Mouse (Mus musculus) intestine, embryonic 16.5 days (tissue): ENCODE data around the gene Asgr1. TPM values are rescaled to one million over a fixed set of nuclear protein-coding genes. Genes with fewer than 3 reads are reported as not detected.
A peak's percentile ranks its signal among the peaks of the same experiment; 100 is the strongest.
"Not testable (repeated sequence)": the region's sequence is repeated elsewhere in the genome, so short reads cannot be mapped to it uniquely, and the experiment has no call there.

Experiments
- ATAC-seq: fragments of 200-750 bp; cut with Nextera tagmentation; 2 replicates; pipeline ENCODE4 v1.8.0; 2017; ENCODE audit warnings: moderate TSS enrichment, moderate library complexity
- H3K27ac ChIP-seq: fragments of 300-500 bp; sonication (generic); 2 replicates; pipeline ENCODE4 v1.5.1; 2014; ENCODE audit warnings: mild to moderate bottlenecking, low read length
- H3K27me3 ChIP-seq: fragments of 300-500 bp; sonication (generic); replicated peaks from 2 replicates; pipeline ENCODE4 v1.6.1; 2014; ENCODE audit warnings: low read length, control low read depth, mixed read lengths; ENCODE audit not compliant: control insufficient read depth, insufficient read depth
- H3K36me3 ChIP-seq: fragments of 300-500 bp; sonication (generic); 2 replicates; pipeline ENCODE4 v1.6.1; 2014; ENCODE audit warnings: low read length, control low read depth; ENCODE audit not compliant: control insufficient read depth, insufficient read depth
- H3K4me1 ChIP-seq: fragments of 300-500 bp; sonication (generic); 2 replicates; pipeline ENCODE4 v1.6.1; 2014; ENCODE audit warnings: low read length, control low read depth, mixed read lengths; ENCODE audit not compliant: control insufficient read depth, insufficient read depth
- H3K4me2 ChIP-seq: fragments of 300-500 bp; sonication (generic); 2 replicates; pipeline ENCODE4 v1.6.1; 2014; ENCODE audit warnings: low read depth, low read length, control low read depth
- H3K4me3 ChIP-seq: fragments of 300-500 bp; sonication (generic); 2 replicates; pipeline ENCODE4 v1.5.1; 2014; ENCODE audit warnings: mild to moderate bottlenecking, low read length
- H3K9ac ChIP-seq: fragments of 300-500 bp; sonication (generic); 2 replicates; pipeline ENCODE4 v1.6.1; 2014; ENCODE audit warnings: low read depth, low read length
- H3K9me3 ChIP-seq: fragments of 300-500 bp; sonication (generic); 2 replicates; pipeline ENCODE4 v1.6.1; 2016; ENCODE audit warnings: low read length, control low read depth; ENCODE audit not compliant: control insufficient read depth
- WGBS: fragments of 180-500 bp; shearing (Covaris S2); extraction: QIAGEN DNeasy Blood & Tissue Kit; methylation state at CpG from one replicate; pipeline ENCODE4 v1.1.7; 2014; 5-methylcytosine and 5-hydroxymethylcytosine counted together
- polyA plus RNA-seq: library from polyadenylated mRNA; unstranded; fragments of >200 nt; fragmentation: Nextera tagmentation; extraction: Ambion mirVana; gene quantifications from 2 replicates; pipeline ENCODE4 v1.2.1, GENCODE M21; 2015

The Asgr1 gene
- polyA plus RNA-seq, 1 experiment from 2014 or later: 0.17 TPM

DNA sequence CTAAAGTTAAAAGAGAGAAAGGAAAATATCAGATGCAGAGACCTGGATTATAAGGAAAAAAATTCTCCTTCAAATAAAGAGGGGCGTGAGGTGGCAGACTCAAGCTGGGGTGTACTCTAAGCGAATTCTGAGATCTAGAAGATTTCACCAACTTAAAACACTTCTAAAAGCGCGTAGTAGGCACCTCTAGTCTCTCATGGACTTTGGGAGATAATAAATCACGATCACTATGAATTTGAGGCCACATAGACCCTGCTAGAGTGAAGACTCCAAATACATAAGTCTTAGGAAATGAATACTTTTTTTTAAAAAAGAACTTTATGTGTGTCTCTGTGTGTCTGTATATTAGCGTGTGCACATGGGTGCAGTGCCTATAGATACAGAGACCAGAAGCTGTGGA is 38.2 kb upstream of the Asgr1 start:
- 64% methylated on average over 6 of the region's 6 CpGs for WGBS

DNA sequence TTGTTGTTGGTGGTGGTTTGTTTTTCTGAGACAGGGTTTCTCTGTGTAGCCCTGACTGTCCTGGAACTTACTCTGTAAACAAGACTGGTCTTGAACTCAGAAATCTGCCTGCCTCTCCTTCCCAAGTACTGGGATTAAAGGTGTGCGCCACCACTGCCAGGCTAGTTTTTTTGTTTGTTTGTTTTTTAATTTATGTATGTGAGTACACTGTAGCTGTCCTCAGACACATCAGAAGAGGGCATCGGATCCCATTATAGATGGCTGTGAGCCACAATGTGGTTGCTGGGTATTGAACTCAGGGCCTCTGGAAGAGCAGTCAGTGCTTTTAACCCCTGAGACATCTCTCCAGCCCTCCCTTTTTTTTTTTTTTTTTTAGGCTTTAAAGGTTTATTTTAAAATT is 37.7 kb upstream of the Asgr1 start:
- Histone ChIP-seq H3K4me1 (peaks cover 35% of the 10 kb centered on the region), H3K36me3 (peaks cover 16% of the 10 kb centered on the region; the same call in 1 of the 2 replicates)
- WGBS: 80% methylated on average over 2 of the region's 2 CpGs
- not testable (repeated sequence) for H3K4me2 ChIP-seq, H3K27me3 ChIP-seq, ATAC-seq, H3K4me3 ChIP-seq, H3K27ac ChIP-seq, H3K9me3 ChIP-seq, H3K9ac ChIP-seq

More for the DNA sequence above, 38.2 kb upstream of the Asgr1 start:
- Histone ChIP-seq H3K9me3 (no peaks in the 10 kb centered on the region), H3K4me3 (peak overlapping the region; percentile 70; the same call in 1 of the 2 replicates), H3K9ac (peak overlapping the region; percentile 84), H3K27ac (no peak overlapping the region), H3K4me1 (peaks cover 35% of the 10 kb centered on the region), H3K36me3 (peaks cover 20% of the 10 kb centered on the region), H3K4me2 (peak overlapping the region; percentile 55), H3K27me3 (no peaks in the 10 kb centered on the region)
- no peak for ATAC-seq

DNA sequence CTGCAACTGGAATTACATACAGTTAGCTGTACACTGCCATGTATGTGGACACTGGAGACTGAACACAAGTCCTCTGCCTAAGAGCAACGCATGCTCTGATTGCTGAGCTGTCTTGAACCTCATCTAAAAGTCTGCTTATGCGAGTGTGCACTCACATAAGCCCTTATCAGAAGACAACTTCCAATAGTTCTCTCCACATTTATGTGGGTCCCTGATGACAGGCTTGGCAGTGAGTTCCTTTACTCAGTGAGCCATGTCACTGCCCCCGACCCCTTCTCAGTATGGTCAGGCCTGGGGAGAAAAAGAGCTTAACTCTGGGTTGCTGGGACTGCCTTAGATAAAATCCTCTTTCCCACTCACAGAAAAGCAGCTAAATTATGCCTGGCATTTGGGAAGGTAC is 37.2 kb upstream of the Asgr1 start, which contains the start of gene Dlg4:
Gene Dlg4 (plus strand): TSS at position 274 of the 400 bp plus-strand sequence.
- Histone ChIP-seq H3K4me1 (peaks cover 35% of the 10 kb centered on the region), H3K9ac (peak within 1 kb of the TSS; percentile 74; the same call in 1 of the 2 replicates)
- WGBS: 68% methylated on average over 3 of the region's 3 CpGs

DNA sequence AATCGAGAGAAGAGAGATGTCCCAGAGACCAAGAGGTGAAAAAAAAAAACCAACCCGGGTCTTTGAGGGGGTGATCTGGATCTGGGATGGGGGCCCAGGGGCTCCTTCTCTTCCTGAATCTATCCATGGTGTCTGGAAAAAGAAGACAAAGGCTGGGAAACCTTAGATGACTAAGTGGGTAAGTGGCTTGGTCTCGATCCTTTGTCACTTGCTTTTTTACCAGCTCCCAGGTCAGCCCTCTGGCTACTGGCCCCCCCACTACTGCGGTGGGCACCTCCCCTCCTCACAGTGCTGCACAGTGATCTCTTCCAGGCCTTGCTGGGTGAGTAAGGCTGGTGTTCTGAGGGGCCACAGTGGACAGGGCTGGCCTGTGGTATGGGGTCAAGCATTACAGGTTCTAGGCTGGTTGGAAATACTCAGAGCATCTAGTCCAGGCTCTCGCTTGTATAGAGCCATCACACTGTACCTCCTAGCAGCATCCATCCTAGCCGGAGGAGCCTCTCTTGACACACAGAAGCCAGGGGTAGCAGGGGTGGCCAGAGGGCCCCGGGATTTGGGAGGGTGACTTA is 36.6 kb upstream of the Asgr1 start:
- Histone ChIP-seq H3K4me2 (peak overlapping the region; percentile 70; the same call in 1 of the 2 replicates), H3K9me3 (no peaks in the 10 kb centered on the region), H3K4me1 (peaks cover 35% of the 10 kb centered on the region), H3K27ac (peak overlapping the region; percentile 49; the same call in 1 of the 2 replicates), H3K4me3 (no peak overlapping the region), H3K9ac (peak overlapping the region; percentile 74; the same call in 1 of the 2 replicates), H3K36me3 (peaks cover 6% of the 10 kb centered on the region; the same call in 1 of the 2 replicates), H3K27me3 (no peaks in the 10 kb centered on the region)
- ATAC-seq: no peak
- WGBS: 47% methylated on average over 7 of the region's 7 CpGs

More for the DNA sequence above, 37.2 kb upstream of the Asgr1 start, which contains the start of gene Dlg4:
- peak within 1 kb of the TSS; percentile 70; the same call in 1 of the 2 replicates for H3K4me2 ChIP-seq
- peaks cover 11% of the 10 kb centered on the region; the same call in 1 of the 2 replicates for H3K36me3 ChIP-seq
- no peaks in the 10 kb centered on the region for H3K9me3 ChIP-seq
- H3K27ac ChIP-seq: peak within 1 kb of the TSS; percentile 49
- no peak for ATAC-seq
- no peaks in the 10 kb centered on the region for H3K27me3 ChIP-seq
- no peak within 1 kb of the TSS for H3K4me3 ChIP-seq

DNA sequence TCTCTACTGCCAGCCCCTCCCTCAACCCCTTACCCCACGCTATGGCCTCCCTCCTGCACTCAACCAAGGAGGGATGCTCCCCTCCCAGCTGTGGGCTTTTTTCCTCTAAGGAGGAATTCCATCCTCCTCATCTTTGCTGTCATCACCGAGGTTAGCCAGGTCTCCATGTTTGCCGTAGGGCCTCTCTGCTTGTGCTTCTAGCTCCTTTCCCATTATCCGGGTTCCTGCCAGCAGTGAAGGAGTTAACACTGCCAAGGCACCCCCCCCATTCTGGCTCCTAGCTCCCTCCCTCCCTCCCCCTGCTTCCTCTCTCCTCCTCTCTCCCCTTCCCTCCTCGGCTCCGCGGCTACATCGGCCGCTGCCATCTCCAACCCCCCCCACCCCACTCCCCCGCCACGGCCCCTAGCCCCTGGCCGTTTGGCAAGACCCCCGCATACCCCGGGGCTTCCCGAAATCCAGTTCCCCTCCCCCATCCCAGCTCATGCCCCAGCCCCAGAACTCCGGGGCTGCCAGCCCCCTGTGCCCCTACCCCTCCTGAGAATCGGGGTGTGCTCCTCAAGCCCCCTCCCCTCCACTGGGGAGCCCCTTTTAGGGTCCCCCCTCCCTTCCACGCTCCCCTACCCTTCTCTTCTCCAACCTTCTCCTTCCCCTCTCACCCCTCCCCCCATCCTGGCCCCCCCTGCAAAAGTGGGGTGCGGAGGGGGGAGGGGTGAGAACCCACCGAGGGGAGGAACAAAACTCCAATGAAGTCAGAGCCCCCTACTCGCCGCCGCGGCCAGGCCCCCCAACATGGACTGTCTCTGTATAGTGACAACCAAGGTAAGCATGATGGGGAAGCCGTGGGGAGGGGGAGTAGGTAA is 35.5 kb upstream of the Asgr1 start:
- H3K4me1 ChIP-seq: peaks cover 36% of the 10 kb centered on the region
- 2% methylated on average over 23 of the region's 25 CpGs for WGBS
- peak overlapping the region; percentile 74 for H3K9ac ChIP-seq
- H3K27me3 ChIP-seq: no peaks in the 10 kb centered on the region
- H3K4me2 ChIP-seq: peak overlapping the region; percentile 70
- H3K27ac ChIP-seq: peak overlapping the region; percentile 78
- no peaks in the 10 kb centered on the region for H3K9me3 ChIP-seq
- H3K36me3 ChIP-seq: no peaks in the 10 kb centered on the region; the same call in 1 of the 2 replicates
- no peak for ATAC-seq
- H3K4me3 ChIP-seq: peak overlapping the region; percentile 61

DNA sequence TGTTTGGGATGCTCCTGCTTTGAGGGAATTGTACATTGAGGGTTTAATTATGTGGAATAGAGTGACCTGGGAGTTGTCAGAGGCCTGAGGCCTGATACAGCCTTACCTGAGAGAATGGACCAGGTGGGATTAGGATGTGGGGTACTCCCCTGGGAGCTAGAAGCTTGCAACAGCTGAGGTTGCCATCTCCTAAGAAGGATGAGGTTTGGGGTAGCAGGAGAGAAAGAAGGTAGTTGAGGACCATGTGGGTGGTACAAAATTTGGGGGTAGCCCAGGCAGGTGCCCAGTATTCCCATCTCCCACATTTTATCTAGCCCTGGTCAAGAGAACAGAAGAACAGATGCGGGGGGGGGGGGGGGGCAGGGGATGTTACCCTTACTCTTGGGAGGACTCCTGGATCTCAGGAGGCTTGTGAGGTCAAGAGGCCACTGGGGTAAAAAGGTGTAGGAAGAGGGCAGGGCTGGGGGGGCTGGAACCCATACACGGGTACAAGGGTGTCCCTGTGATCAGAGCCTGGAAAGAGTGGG is 34.3 kb upstream of the Asgr1 start:
- H3K9ac ChIP-seq: peak overlapping the region; percentile 74
- no peak for ATAC-seq
- WGBS: 7% methylated on average over 1 of the region's 2 CpGs
- 0 out of 2 replicates have a peak, but pooled peaks cover 2% of the 10 kb centered on the region for H3K27me3 ChIP-seq
- H3K36me3 ChIP-seq: no peaks in the 10 kb centered on the region
- peak overlapping the region; percentile 61 for H3K4me3 ChIP-seq
- peak overlapping the region; percentile 70 for H3K4me2 ChIP-seq
- no peaks in the 10 kb centered on the region for H3K9me3 ChIP-seq
- H3K27ac ChIP-seq: peak overlapping the region; percentile 45
- H3K4me1 ChIP-seq: peaks cover 35% of the 10 kb centered on the region

DNA sequence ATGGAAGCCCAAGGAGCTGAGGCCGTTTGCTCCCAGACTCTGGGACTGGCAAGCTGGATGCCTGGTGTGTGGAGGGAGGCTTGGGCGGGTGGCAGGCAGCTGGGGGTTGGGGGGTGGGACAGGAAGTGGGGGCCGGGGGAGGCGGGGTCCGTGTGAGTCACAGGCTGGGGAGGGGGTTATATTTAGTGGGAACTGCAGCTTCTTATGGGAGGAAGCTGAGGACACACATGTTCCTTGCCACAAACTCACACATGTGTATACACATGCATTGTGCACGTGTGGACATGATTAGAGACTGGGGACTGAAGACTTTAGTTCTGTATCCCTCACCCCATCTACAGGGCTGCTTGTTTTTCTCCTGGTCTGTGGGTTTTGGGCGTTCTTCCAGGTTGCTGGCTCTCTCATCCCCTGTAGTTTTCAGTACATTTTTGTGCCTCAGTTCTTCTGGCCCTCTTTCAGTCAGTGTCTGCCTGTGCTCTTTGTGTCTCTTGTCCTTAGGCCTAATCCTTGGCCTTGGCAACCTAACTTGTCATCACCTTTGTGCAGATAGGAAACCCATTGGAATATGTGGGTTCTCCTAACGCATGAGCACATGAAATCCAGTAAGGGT is 33.8 kb upstream of the Asgr1 start:
- peak overlapping the region; percentile 3; the same call in 1 of the 2 replicates for H3K9ac ChIP-seq
- H3K4me2 ChIP-seq: peak overlapping the region; percentile 70
- H3K36me3 ChIP-seq: no peaks in the 10 kb centered on the region
- H3K4me1 ChIP-seq: peaks cover 33% of the 10 kb centered on the region
- ATAC-seq: no peak
- WGBS: 24% methylated on average over 8 of the region's 8 CpGs
- 0 out of 2 replicates have a peak, but pooled peaks cover 2% of the 10 kb centered on the region for H3K27me3 ChIP-seq
- no peaks in the 10 kb centered on the region for H3K9me3 ChIP-seq
- H3K4me3 ChIP-seq: peak overlapping the region; percentile 61
- peak overlapping the region; percentile 45 for H3K27ac ChIP-seq

DNA sequence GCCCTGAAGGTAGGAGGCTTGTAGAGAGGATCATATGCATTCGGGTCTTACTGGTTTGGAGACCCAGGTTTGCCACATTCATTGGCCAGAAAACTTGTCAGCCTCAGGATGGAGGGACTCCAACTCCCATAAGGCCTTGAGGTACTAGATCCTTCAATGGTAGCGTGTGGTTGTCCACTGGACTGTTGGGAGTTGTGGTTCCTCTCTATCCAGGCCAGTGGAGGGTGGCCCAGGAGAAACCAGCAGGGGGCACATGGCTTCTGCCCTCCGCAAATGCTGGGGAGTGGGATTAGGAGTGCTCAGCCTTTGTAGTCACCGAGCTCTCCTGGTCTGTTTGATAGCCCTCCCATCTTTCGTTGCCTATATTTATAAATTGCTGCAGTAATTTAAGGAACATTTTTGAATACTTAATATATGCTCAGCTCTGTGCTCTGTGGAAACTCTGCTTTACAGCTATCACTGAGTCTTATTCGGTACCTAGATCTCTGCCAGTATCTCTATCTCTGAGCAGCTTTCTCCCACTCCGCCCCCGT is 33.1 kb upstream of the Asgr1 start:
- no peaks in the 10 kb centered on the region for H3K9me3 ChIP-seq
- peak; percentile 89 for ATAC-seq
- 0 out of 2 replicates have a peak, but pooled peaks cover 2% of the 10 kb centered on the region for H3K27me3 ChIP-seq
- peak overlapping the region; percentile 89 for H3K4me2 ChIP-seq
- H3K36me3 ChIP-seq: no peaks in the 10 kb centered on the region
- peak overlapping the region; percentile 69 for H3K27ac ChIP-seq
- peak overlapping the region; percentile 56 for H3K4me3 ChIP-seq
- peaks cover 35% of the 10 kb centered on the region for H3K4me1 ChIP-seq
- WGBS: under 1% methylated on average over 8 of the region's 8 CpGs
- peak overlapping the region; percentile 52; the same call in 1 of the 2 replicates for H3K9ac ChIP-seq
